Mouse (Mus musculus) large intestine, adult 2 months (tissue): Measurements from ENCODE around the gene Krtcap2. TPM values are rescaled to one million over a fixed set of nuclear protein-coding genes. Genes with fewer than 3 reads are reported as not detected.

Experiments used
- DNase-seq: peaks from one replicate; pipeline ENCODE4 v3.0.0-alpha.2; 2012; ENCODE audit warnings: low read depth, low spot score
- WGBS: fragments of 180-500 bp; shearing (Covaris S2); methylation state at CpG from one replicate; pipeline ENCODE4 v1.1.7; 2018; 5-methylcytosine and 5-hydroxymethylcytosine counted together
- polyA plus RNA-seq: library from polyadenylated mRNA; depleted of rRNA; stranded (reverse); fragments of >200 nt; gene quantifications from 2 replicates; pipeline ENCODE4 v1.2.3, GENCODE M21; 2012

The Krtcap2 gene
- polyA plus RNA-seq, 1 experiment: 221 TPM

GRCm38 (mm10) chr3:89244158-89244981 is 1.4 kb upstream of the Krtcap2 start:
- no peak for DNase-seq
- WGBS: 37% methylated on average over 25 of the region's 25 CpGs

GRCm38 (mm10) chr3:89244982-89245687 is 631 bp upstream of the Krtcap2 start:
- DNase-seq: no peak
- WGBS: 2% methylated on average over 25 of the region's 26 CpGs

- WGBS: under 1% methylated on average over 42 of the region's 42 CpGs
- no peak for DNase-seq
Measured at GRCm38 (mm10) chr3:89246261-89247100, 715 bp downstream of the Krtcap2 start, which contains the start of gene Trim46. TSS of gene Trim46 (minus strand) at chr3:89246309.

GRCm38 (mm10) chr3:89247466-89247865 is 1.7 kb downstream of the Krtcap2 start:
- DNase-seq: no peak
- WGBS: 81% methylated on average over 4 of the region's 4 CpGs

GRCm38 (mm10) chr3:89250435-89251040 is 4.8 kb downstream of the Krtcap2 start:
- no peak for DNase-seq
- WGBS: 24% methylated on average over 7 of the region's 7 CpGs

- no peak for DNase-seq
- 8% methylated on average over 17 of the region's 17 CpGs for WGBS
Measured at GRCm38 (mm10) chr3:89251365-89251895, 5.7 kb downstream of the Krtcap2 start.

GRCm38 (mm10) chr3:89254994-89255393 is 9.2 kb downstream of the Krtcap2 start:
- WGBS: 63% methylated on average over 5 of the region's 5 CpGs
- no peak for DNase-seq

GRCm38 (mm10) chr3:89256177-89256576 is 10.4 kb downstream of the Krtcap2 start:
- WGBS: 80% methylated on average over 5 of the region's 5 CpGs

GRCm38 (mm10) chr3:89259076-89259475 is 13.3 kb downstream of the Krtcap2 start, which contains the start of gene Dpm3:
TSS of gene Dpm3 (plus strand) at chr3:89259358.
- 56% methylated on average over 7 of the region's 7 CpGs for WGBS
- DNase-seq: no peak

More at GRCm38 (mm10) chr3:89256177-89256576, 10.4 kb downstream of the Krtcap2 start:
- no peak for DNase-seq

- WGBS: 79% methylated on average over 3 of the region's 3 CpGs
Measured at GRCm38 (mm10) chr3:89260211-89260610, 14.4 kb downstream of the Krtcap2 start.

GRCm38 (mm10) chr3:89262417-89262816 is 16.7 kb downstream of the Krtcap2 start:
- WGBS: 69% methylated on average over 10 of the region's 10 CpGs

More at GRCm38 (mm10) chr3:89260211-89260610, 14.4 kb downstream of the Krtcap2 start:
- DNase-seq: no peak

GRCm38 (mm10) chr3:89266439-89266893 is 20.7 kb downstream of the Krtcap2 start:
- no peak for DNase-seq
- WGBS: under 1% methylated on average over 20 of the region's 20 CpGs

More at GRCm38 (mm10) chr3:89262417-89262816, 16.7 kb downstream of the Krtcap2 start:
- no peak for DNase-seq

GRCm38 (mm10) chr3:89268916-89269315 is 23.1 kb downstream of the Krtcap2 start:
- no peak for DNase-seq
- WGBS: 80% methylated on average over 8 of the region's 8 CpGs

GRCm38 (mm10) chr3:89270051-89270755 is 24.4 kb downstream of the Krtcap2 start, which contains the start of gene Slc50a1:
TSS of gene Slc50a1 (minus strand) at chr3:89270570.
- WGBS: 2% methylated on average over 39 of the region's 39 CpGs
- DNase-seq: no peak

GRCm38 (mm10) chr3:89270891-89271290 is 25.1 kb downstream of the Krtcap2 start:
- no peak for DNase-seq
- WGBS: 46% methylated on average over 6 of the region's 6 CpGs

- 53% methylated on average over 6 of the region's 6 CpGs for WGBS
- DNase-seq: no peak
Measured at GRCm38 (mm10) chr3:89271760-89272159, 26.0 kb downstream of the Krtcap2 start.

GRCm38 (mm10) chr3:89276061-89276460 is 30.3 kb downstream of the Krtcap2 start:
- 60% methylated on average over 13 of the region's 13 CpGs for WGBS
- DNase-seq: no peak
